Mouse (Mus musculus) embryo, embryonic 11.5 days (tissue): ENCODE measurements around the gene Rhox7a.
"Not testable (repeated sequence)": the region's sequence is repeated elsewhere in the genome, so short reads cannot be mapped to it uniquely, and the experiment has no call there.

Source experiments
- DNase-seq: peaks from one replicate; pipeline ENCODE4 v3.0.0-alpha.2; 2012; ENCODE audit warnings: low read depth, low spot score

Rhox7a gene

GRCm38 (mm10) chrX:37831386-37831785 lies at the start of gene Rhox7a:
Rhox7a (plus strand) TSS chrX:37831686.
- DNase-seq: not testable (repeated sequence)

DNA sequence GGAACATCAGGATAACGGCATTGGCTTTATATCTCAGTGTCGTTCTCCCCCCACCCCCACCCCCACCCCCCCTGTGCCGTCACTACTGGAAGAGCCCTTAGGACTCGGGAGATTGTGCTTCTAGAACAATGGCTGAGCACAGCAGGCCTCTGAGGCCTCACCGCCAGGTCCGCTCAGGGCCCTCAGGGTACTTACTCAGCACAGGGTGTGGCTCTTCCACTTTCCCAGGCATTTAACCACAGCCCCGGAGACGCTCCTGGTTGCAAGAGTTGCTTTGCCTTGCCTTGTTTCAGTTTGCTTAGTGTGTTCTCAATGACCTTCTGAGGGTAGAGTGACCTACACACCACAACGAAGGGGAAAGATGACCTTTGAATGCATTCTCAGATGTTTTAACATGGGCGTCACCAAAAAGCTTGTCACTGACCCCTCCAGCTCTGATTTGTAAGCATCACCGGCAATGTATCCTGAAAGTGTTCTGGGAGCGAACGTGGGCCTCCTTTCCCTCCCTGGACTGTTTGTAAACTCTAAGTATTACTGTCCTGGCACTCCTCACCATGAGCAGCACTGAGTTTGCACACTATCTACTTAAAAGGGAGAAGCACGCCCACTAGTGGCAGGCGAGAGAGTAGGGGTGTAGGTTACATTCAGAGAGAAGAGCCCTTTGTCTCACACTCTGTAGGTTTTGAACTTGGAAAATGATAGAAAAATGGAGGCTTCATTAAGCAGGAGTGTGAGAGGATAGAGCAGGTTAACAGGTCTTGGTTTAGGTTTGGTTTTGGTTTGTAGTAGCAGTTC lies 24.0 kb upstream of the Rhox7a start:
- DNase-seq: no peak

DNA sequence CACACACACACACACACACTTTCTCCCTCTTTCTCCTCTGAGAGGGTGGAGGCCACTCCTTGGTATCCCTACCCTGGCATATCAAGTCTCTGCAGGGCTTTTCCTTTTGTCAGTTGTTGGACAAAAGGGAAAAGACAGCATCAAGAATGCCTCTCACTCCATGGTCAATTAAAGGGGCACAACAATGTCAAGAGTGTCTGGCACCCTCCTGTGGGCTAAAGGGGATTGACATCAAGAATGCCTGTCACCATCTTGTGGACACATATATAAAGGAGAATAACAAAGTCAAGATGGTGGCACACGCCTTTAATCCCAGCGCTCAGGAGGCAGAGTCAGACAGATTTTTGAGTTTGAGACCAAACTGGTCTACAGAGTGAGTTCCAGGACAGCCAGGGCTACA lies 22.1 kb upstream of the Rhox7a start:
- DNase-seq: no peak

- peak; percentile 19 for DNase-seq
Observed at GRCm38 (mm10) chrX:37811179-37811578, 20.3 kb upstream of the Rhox7a start.

- no peak for DNase-seq
Observed at GRCm38 (mm10) chrX:37815665-37816064, 15.8 kb upstream of the Rhox7a start.

DNA sequence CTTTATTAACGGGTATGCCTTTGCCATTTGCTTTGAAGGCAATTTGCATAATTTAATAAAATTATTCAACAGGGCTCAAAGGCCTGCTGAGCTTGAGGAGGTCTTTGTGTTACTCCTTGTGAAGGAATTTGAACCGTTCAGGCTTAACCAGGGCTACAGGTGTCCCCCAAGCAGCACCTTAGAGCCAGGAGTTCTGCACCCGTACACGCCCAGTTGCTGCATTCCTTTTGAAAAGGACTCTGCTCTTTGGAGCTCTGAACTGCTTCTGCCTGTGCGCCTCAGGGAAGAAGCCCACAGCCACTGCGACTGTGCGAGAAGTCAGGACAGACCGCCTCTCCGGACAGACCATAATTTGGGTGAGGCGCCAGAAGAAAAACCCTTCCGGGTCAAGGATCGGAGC lies 4.9 kb upstream of the Rhox7a start, which contains the start of gene Rhox6:
Gene Rhox6, plus strand, starts transcription at position 301 of the 400 bp plus-strand sequence.
- not testable (repeated sequence) for DNase-seq

DNA sequence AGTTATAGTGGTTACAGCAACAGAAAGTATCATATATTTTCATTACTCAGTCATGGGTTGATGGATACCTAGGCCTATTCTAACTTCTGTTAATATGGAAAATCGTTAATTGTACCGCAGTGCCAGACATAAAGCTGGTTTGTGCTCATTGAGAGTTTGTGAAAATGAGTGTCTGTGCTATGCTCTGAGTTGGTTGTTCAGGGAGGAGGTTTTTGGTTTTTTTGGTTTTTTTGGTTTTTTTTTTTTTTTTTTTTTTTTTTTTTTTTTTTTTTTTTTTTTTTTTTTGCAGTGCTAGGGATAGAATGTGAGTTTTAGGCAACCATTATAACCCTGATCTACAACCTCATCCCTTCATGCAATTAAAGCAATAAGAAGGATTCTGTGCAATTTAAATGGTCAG lies 40.2 kb downstream of the Rhox7a start:
- DNase-seq: no peak

DNA sequence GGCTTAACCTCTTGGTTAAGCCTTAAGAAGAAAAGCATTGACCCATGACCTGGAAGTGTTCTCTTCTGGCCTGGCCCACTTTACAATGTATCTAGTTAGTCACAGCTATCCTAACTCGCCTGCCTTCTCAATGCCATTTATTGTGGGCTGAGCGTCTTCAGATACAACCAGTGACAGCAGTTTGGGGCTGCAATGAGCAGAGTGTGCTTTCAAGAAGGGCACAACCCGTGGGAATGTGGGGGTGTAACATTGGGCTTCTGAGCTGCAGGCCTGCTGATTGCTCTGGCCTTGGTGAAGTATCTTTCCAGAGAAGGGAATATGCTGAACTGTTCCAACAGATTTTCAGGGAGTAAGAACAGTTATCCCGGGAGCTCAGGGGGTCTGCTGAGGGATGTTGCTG lies 47.4 kb downstream of the Rhox7a start, which contains the start of gene Rhox8:
Gene Rhox8, minus strand, starts transcription at position 101 of the 400 bp plus-strand sequence.
- DNase-seq: no peak
